In genomic region chr15:84811126-84811525, GRCm38 (mm10) we compare ENCODE assay signal across 11 mouse cellular contexts. TPM values are rescaled to one million over a fixed set of nuclear protein-coding genes. Genes with fewer than 3 reads are reported as not detected.
"Had no signal": no experiment of that assay in that cellular context is flagged by ENCODE, and none has a peak within 500 bp of the region (broad histone marks: within the 10 kb centered on the region; RNA-seq: fewer than 3 reads in every experiment).

No protein-coding gene starts in this region.

- DNase-seq: kidney, adult 8-10 months; kidney, postnatal 25 days; liver; liver, embryonic 13.5 days; liver, postnatal 0 days; lung, postnatal 14 days; right cerebral cortex, adult 18-20 months; right cerebral cortex, postnatal 4 days; spleen, adult 18-20 months; thymus, adult 18-20 months; thymus, postnatal 36 days had no signal

RNA-seq across cellular contexts. Expression of gene Phf21b, which starts 44.7 kb away (rescaled TPM):
- polyA plus RNA-seq: liver, postnatal 0 days had no signal
